Mouse (Mus musculus) midbrain, embryonic 10.5 days (tissue): ENCODE measurements around the gene Ppp1r15b. TPM values are rescaled to one million over a fixed set of nuclear protein-coding genes. Genes with fewer than 3 reads are reported as not detected.

Experiments
- DNase-seq: peaks from one replicate; pipeline ENCODE4 v3.0.0-alpha.2; 2017; ENCODE audit warnings: low spot score
- H3K27ac ChIP-seq: fragments of 300-500 bp; sonication (generic); replicated peaks from 2 replicates; pipeline ENCODE4 v1.5.1; 2016; ENCODE audit warnings: mild to moderate bottlenecking
- H3K27me3 ChIP-seq: fragments of 300-500 bp; sonication (generic); 2 replicates; pipeline ENCODE4 v1.6.1; 2016; ENCODE audit warnings: low read depth, mild to moderate bottlenecking; ENCODE audit not compliant: poor library complexity, severe bottlenecking
- H3K36me3 ChIP-seq: fragments of 300-500 bp; sonication (generic); 2 replicates; pipeline ENCODE4 v1.6.1; 2016; ENCODE audit warnings: mild to moderate bottlenecking, moderate library complexity
- H3K4me1 ChIP-seq: fragments of 300-500 bp; sonication (generic); 2 replicates; pipeline ENCODE4 v1.6.1; 2016
- H3K4me3 ChIP-seq: fragments of 300-500 bp; sonication (generic); 2 replicates; pipeline ENCODE4 v1.5.1; 2016; ENCODE audit warnings: mild to moderate bottlenecking, moderate library complexity
- H3K9me3 ChIP-seq: fragments of 300-500 bp; sonication (generic); replicated peaks from 2 replicates; pipeline ENCODE4 v1.6.1; 2016; ENCODE audit warnings: mild to moderate bottlenecking
- WGBS: fragments of 180-500 bp; shearing (Covaris S2); methylation state at CpG from one replicate; pipeline ENCODE4 v1.1.7; 2016; 5-methylcytosine and 5-hydroxymethylcytosine counted together
- polyA plus RNA-seq: library from polyadenylated mRNA; unstranded; fragments of >200 nt; fragmentation: Nextera tagmentation; extraction: Ambion mirVana; gene quantifications from 2 replicates; pipeline ENCODE4 v1.2.1, GENCODE M21; 2016

Ppp1r15b gene
- polyA plus RNA-seq, 1 experiment from 2014 or later: 48.9 TPM

GRCm38 (mm10) chr1:133127328-133127727 is 3.6 kb upstream of the Ppp1r15b start:
- Histone ChIP-seq H3K36me3 (no peaks in the 10 kb centered on the region), H3K9me3 (no peaks in the 10 kb centered on the region; the same call in 1 of the 2 replicates), H3K27ac (no peak overlapping the region), H3K4me1 (peaks cover 36% of the 10 kb centered on the region), H3K27me3 (no peaks in the 10 kb centered on the region), H3K4me3 (no peak overlapping the region)
- no peak for DNase-seq
- WGBS: 52% methylated on average over 9 of the region's 9 CpGs

- peak; percentile 34 for DNase-seq
- Histone ChIP-seq H3K27me3 (no peaks in the 10 kb centered on the region), H3K9me3 (no peaks in the 10 kb centered on the region; the same call in 1 of the 2 replicates), H3K36me3 (peaks cover 22% of the 10 kb centered on the region), H3K4me3 (peak overlapping the region; percentile 35), H3K27ac (peak overlapping the region; percentile 95), H3K4me1 (peaks cover 59% of the 10 kb centered on the region)
- 15% methylated on average over 16 of the region's 16 CpGs for WGBS
Measured at GRCm38 (mm10) chr1:133129471-133130221, 1.3 kb upstream of the Ppp1r15b start.

- no peak for DNase-seq
- Histone ChIP-seq H3K27me3 (no peaks in the 10 kb centered on the region), H3K36me3 (peaks cover 40% of the 10 kb centered on the region), H3K9me3 (no peaks in the 10 kb centered on the region), H3K27ac (peak overlapping the region; percentile 95), H3K4me1 (peaks cover 70% of the 10 kb centered on the region), H3K4me3 (peak overlapping the region; percentile 98)
- WGBS: under 1% methylated on average over 35 of the region's 35 CpGs
Measured at GRCm38 (mm10) chr1:133131561-133131905, 590 bp downstream of the Ppp1r15b start.

- Histone ChIP-seq H3K27ac (peak overlapping the region; percentile 95), H3K27me3 (no peaks in the 10 kb centered on the region), H3K9me3 (no peaks in the 10 kb centered on the region), H3K4me1 (peaks cover 66% of the 10 kb centered on the region), H3K4me3 (peak overlapping the region; percentile 98), H3K36me3 (peaks cover 44% of the 10 kb centered on the region)
- whole genome bisulfite sequencing: 1% methylated on average over 11 of the region's 11 CpGs
- DNase-seq: no peak
Measured at GRCm38 (mm10) chr1:133131936-133132335, 993 bp downstream of the Ppp1r15b start.

GRCm38 (mm10) chr1:133132388-133133326 is 1.7 kb downstream of the Ppp1r15b start:
- peak overlapping the region; percentile 95 for H3K27ac ChIP-seq
- 26% methylated on average over 26 of the region's 26 CpGs for WGBS
- H3K36me3 ChIP-seq: peaks cover 52% of the 10 kb centered on the region
- no peaks in the 10 kb centered on the region for H3K27me3 ChIP-seq
- H3K9me3 ChIP-seq: no peaks in the 10 kb centered on the region
- H3K4me3 ChIP-seq: peak overlapping the region; percentile 98
- peak; percentile 21 for DNase-seq
- H3K4me1 ChIP-seq: peaks cover 60% of the 10 kb centered on the region

- peak overlapping the region; percentile 95; the same call in 1 of the 2 replicates for H3K27ac ChIP-seq
Measured at GRCm38 (mm10) chr1:133133425-133133824, 2.5 kb downstream of the Ppp1r15b start.

GRCm38 (mm10) chr1:133134071-133134470 is 3.1 kb downstream of the Ppp1r15b start:
- DNase-seq: no peak
- H3K4me3 ChIP-seq: peak overlapping the region; percentile 98
- 51% methylated on average over 4 of the region's 4 CpGs for WGBS
- peak overlapping the region; percentile 59 for H3K27ac ChIP-seq
- peaks cover 66% of the 10 kb centered on the region for H3K36me3 ChIP-seq
- H3K27me3 ChIP-seq: no peaks in the 10 kb centered on the region
- peaks cover 59% of the 10 kb centered on the region for H3K4me1 ChIP-seq
- H3K9me3 ChIP-seq: no peaks in the 10 kb centered on the region

More at GRCm38 (mm10) chr1:133133425-133133824, 2.5 kb downstream of the Ppp1r15b start:
- WGBS: 43% methylated on average over 2 of the region's 2 CpGs
- Histone ChIP-seq H3K36me3 (peaks cover 59% of the 10 kb centered on the region), H3K4me3 (peak overlapping the region; percentile 98), H3K9me3 (no peaks in the 10 kb centered on the region), H3K27me3 (no peaks in the 10 kb centered on the region), H3K4me1 (peaks cover 59% of the 10 kb centered on the region)
- no peak for DNase-seq

- WGBS: 71% methylated on average over 4 of the region's 4 CpGs
- DNase-seq: no peak
- peaks cover 74% of the 10 kb centered on the region for H3K36me3 ChIP-seq
- H3K27ac ChIP-seq: no peak overlapping the region
- no peaks in the 10 kb centered on the region for H3K27me3 ChIP-seq
- H3K4me1 ChIP-seq: peaks cover 51% of the 10 kb centered on the region
- peak overlapping the region; percentile 98 for H3K4me3 ChIP-seq
- H3K9me3 ChIP-seq: no peaks in the 10 kb centered on the region
Measured at GRCm38 (mm10) chr1:133134881-133135280, 3.9 kb downstream of the Ppp1r15b start.

- 91% methylated on average over 5 of the region's 5 CpGs for WGBS
- H3K9me3 ChIP-seq: no peaks in the 10 kb centered on the region
- no peak for DNase-seq
- H3K27me3 ChIP-seq: no peaks in the 10 kb centered on the region
- H3K36me3 ChIP-seq: peaks cover 83% of the 10 kb centered on the region
- H3K27ac ChIP-seq: no peak overlapping the region
- peak overlapping the region; percentile 98 for H3K4me3 ChIP-seq
- peaks cover 41% of the 10 kb centered on the region for H3K4me1 ChIP-seq
Measured at GRCm38 (mm10) chr1:133135808-133136207, 4.9 kb downstream of the Ppp1r15b start.

- H3K4me3 ChIP-seq: no peak overlapping the region
- no peaks in the 10 kb centered on the region for H3K27me3 ChIP-seq
- 92% methylated on average over 1 of the region's 1 CpGs for WGBS
- peaks cover 28% of the 10 kb centered on the region for H3K4me1 ChIP-seq
- H3K36me3 ChIP-seq: peaks cover 91% of the 10 kb centered on the region
- no peak overlapping the region for H3K27ac ChIP-seq
- DNase-seq: no peak
- no peaks in the 10 kb centered on the region for H3K9me3 ChIP-seq
Measured at GRCm38 (mm10) chr1:133138401-133138800, 7.5 kb downstream of the Ppp1r15b start.

GRCm38 (mm10) chr1:133146014-133147009 is 15.4 kb downstream of the Ppp1r15b start:
- 0 out of 2 replicates have a peak, but pooled peaks cover 3% of the 10 kb centered on the region for H3K4me1 ChIP-seq
- WGBS: 66% methylated on average over 22 of the region's 22 CpGs
- H3K36me3 ChIP-seq: peaks cover 12% of the 10 kb centered on the region
- no peaks in the 10 kb centered on the region for H3K27me3 ChIP-seq
- H3K27ac ChIP-seq: no peak overlapping the region
- DNase-seq: peak; percentile 54
- no peak overlapping the region for H3K4me3 ChIP-seq
- peaks cover 10% of the 10 kb centered on the region; the same call in 1 of the 2 replicates for H3K9me3 ChIP-seq

- Histone ChIP-seq H3K27ac (no peak overlapping the region), H3K36me3 (peaks cover 6% of the 10 kb centered on the region), H3K4me3 (no peak overlapping the region), H3K27me3 (no peaks in the 10 kb centered on the region), H3K4me1 (0 out of 2 replicates have a peak, but pooled peaks cover 3% of the 10 kb centered on the region), H3K9me3 (peaks cover 10% of the 10 kb centered on the region; the same call in 1 of the 2 replicates)
- DNase-seq: no peak
- WGBS: 87% methylated on average over 5 of the region's 5 CpGs
Measured at GRCm38 (mm10) chr1:133147324-133147723, 16.4 kb downstream of the Ppp1r15b start.
